Mouse (Mus musculus) left cerebral cortex, adult 9 months (tissue): ENCODE results near the gene Atp9a.

Experiments used
- DNase-seq, 2 experiments: peaks; one replicate each; pipeline ENCODE4 v3.0.0; 2022; ENCODE audit warnings: low spot score in 2 of 2

The Atp9a gene

GRCm38 (mm10) chr2:168643524-168644177 lies 98.6 kb downstream of the Atp9a start:
- no peak for DNase-seq

- no peak for DNase-seq
Observed at GRCm38 (mm10) chr2:168642187-168642586, 100.0 kb downstream of the Atp9a start.

GRCm38 (mm10) chr2:168640460-168640859 lies 101.7 kb downstream of the Atp9a start:
- no peak for DNase-seq

- DNase-seq = no peak
Observed at GRCm38 (mm10) chr2:168634881-168635280, 107.3 kb downstream of the Atp9a start.

- DNase-seq = no peak
Observed at GRCm38 (mm10) chr2:168633301-168633816, 108.8 kb downstream of the Atp9a start.

GRCm38 (mm10) chr2:168632543-168632942 lies 109.7 kb downstream of the Atp9a start:
- DNase-seq = no peak

GRCm38 (mm10) chr2:168628787-168629186 lies 113.4 kb downstream of the Atp9a start:
- DNase-seq = peak in 1 of 2 experiments; percentile 79

- DNase-seq = no peak
Observed at GRCm38 (mm10) chr2:168627829-168628770, 114.1 kb downstream of the Atp9a start.

- no peak for DNase-seq
Observed at GRCm38 (mm10) chr2:168626385-168626784, 115.8 kb downstream of the Atp9a start.

- no peak for DNase-seq
Observed at GRCm38 (mm10) chr2:168625091-168625490, 117.1 kb downstream of the Atp9a start.

- no peak for DNase-seq
Observed at GRCm38 (mm10) chr2:168621111-168621802, 121.0 kb downstream of the Atp9a start.

GRCm38 (mm10) chr2:168618205-168618717 lies 123.9 kb downstream of the Atp9a start:
- DNase-seq = no peak

GRCm38 (mm10) chr2:168615160-168615559 lies 127.0 kb downstream of the Atp9a start:
- no peak for DNase-seq

- no peak for DNase-seq
Observed at GRCm38 (mm10) chr2:168614170-168614872, 127.9 kb downstream of the Atp9a start.

GRCm38 (mm10) chr2:168613092-168613880 lies 128.9 kb downstream of the Atp9a start:
- DNase-seq = no peak

- DNase-seq = no peak
Observed at GRCm38 (mm10) chr2:168610941-168611340, 131.3 kb downstream of the Atp9a start.

- DNase-seq = peak in 1 of 2 experiments; percentile 42
Observed at GRCm38 (mm10) chr2:168609653-168610248, 132.5 kb downstream of the Atp9a start.

GRCm38 (mm10) chr2:168608125-168608564 lies 134.1 kb downstream of the Atp9a start:
- DNase-seq = no peak

- DNase-seq = no peak
Observed at GRCm38 (mm10) chr2:168604655-168605070, 137.5 kb downstream of the Atp9a start.

GRCm38 (mm10) chr2:168602387-168602741 lies 139.8 kb downstream of the Atp9a start:
- DNase-seq = no peak
